Mouse (Mus musculus): Measurements from ENCODE around the gene Acap2.

DNA sequence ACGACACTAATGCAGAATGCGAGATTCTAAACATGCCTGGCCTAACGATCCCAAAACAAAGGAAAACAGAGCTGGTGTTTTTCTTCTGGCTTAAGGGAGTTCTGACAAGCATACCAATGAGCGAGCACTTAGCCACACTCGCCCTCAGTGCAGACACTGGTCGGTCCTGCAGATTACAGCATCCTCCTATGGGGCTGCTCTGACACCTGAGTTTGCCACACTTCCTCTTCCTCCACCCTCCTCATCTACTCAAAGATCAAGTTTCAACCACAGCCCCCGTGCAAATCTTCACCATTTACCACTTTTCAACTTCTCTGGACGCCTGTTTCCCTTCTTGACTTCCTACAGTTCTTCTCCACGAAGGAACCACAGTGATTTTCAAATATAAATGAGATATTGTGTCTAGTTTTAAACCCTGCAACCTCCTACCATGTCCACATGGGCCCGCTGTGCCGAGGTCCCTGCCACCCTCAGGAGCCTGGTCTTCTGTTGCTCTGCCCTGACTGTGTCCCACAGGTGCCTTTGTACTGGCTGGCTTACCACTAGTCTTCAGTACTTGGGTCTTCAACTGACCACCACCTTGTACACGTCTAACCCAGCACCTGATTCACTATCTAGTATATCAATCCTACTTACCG is 64.3 kb downstream of the Acap2 start:
- TF ChIP-seq GATA1 (IDR thresholded peaks at IDR 0.05; ENCODE audit: low read length) (no peak), TAL1 (IDR thresholded peaks at IDR 0.05; ENCODE audit: low read length) (no peak)
